8 mouse cellular contexts compared by ENCODE assay signal in genomic region chr13:98867810-98868209, GRCm38 (mm10). TPM values are rescaled to one million over a fixed set of nuclear protein-coding genes. Genes with fewer than 3 reads are reported as not detected.
DNase-seq lines count a peak whose midpoint lies in the region; ATAC-seq lines count a peak whose summit lies in the region.

No protein-coding gene starts in this region.

- no peak overlapping the region for H3K4me3 ChIP-seq in liver, embryonic 15.5 days (replicated peaks)

- DNase-seq in gastrocnemius, adult 18-20 months (ENCODE audit: low spot score): peak; percentile 66
- no peak for DNase-seq in gastrocnemius, postnatal 4 days (ENCODE audit: low spot score in 2 of 2)
- peak; percentile 93 for DNase-seq in R1 (ENCODE audit: low read depth, low spot score)
- peak; percentile 33 to 54 for DNase-seq in heart, adult 9 months (ENCODE audit: low spot score in 2 of 2)
- DNase-seq in kidney, adult 9 months: peak; percentile 79
- DNase-seq in retina, embryonic 14.5 days (ENCODE audit: low spot score): peak; percentile 85

- no peaks in the 10 kb centered on the region for H3K27me3 ChIP-seq in liver, embryonic 15.5 days

- no peak overlapping the region for H3K9ac ChIP-seq in liver, embryonic 15.5 days

- H3K9me3 ChIP-seq in liver, embryonic 15.5 days (replicated peaks): no peaks in the 10 kb centered on the region

- H3K27ac ChIP-seq in liver, embryonic 15.5 days (replicated peaks): no peak overlapping the region

- peak; percentile 84 for ATAC-seq in common myeloid progenitor, adult 5-6 weeks (replicated peaks; ENCODE audit: low read depth, poor library complexity, severe bottlenecking)
- ATAC-seq in liver, embryonic 15.5 days (ENCODE audit: insufficient read depth): peak; percentile 53; the same call in 1 of the 2 replicates

- peaks cover 15% of the 10 kb centered on the region for H3K4me1 ChIP-seq in liver, embryonic 15.5 days (replicated peaks)

- H3K4me2 ChIP-seq in liver, embryonic 15.5 days: no peak overlapping the region

- 40% methylated on average over 2 of the region's 2 CpGs for WGBS in liver, embryonic 15.5 days (ENCODE audit: insufficient replicate concordance)

- H3K36me3 ChIP-seq in liver, embryonic 15.5 days (replicated peaks): peaks cover 92% of the 10 kb centered on the region

RNA-seq across cellular contexts. Expression of gene Fcho2, which starts 52.6 kb away (rescaled TPM):
- 10 to 100 TPM; 21.3 to 26.3 TPM for total RNA-seq in gastrocnemius, adult 18-20 months (2021)
- 10 to 100 TPM; 39.8 to 51.5 TPM for total RNA-seq in gastrocnemius, postnatal 4 days (2021)
- total RNA-seq in common myeloid progenitor, adult 5-6 weeks (2017): 22.8 and 35.0 TPM in 2 replicates
- polyA plus RNA-seq in liver, embryonic 15.5 days (2015; fragmentation: Nextera tagmentation; extraction: Ambion mirVana): 25.5 and 28.0 TPM in 2 replicates

RNA-seq across cellular contexts. Expression of gene Tnpo1, which starts 58.4 kb away (rescaled TPM):
- 10 to 100 TPM; 26.9 to 36.5 TPM for total RNA-seq in gastrocnemius, adult 18-20 months (2021)
- 10 to 100 TPM; 91.7 to 99.7 TPM for total RNA-seq in gastrocnemius, postnatal 4 days (2021)
- 133 and 147 TPM in 2 replicates for total RNA-seq in common myeloid progenitor, adult 5-6 weeks (2017)
- 20.7 and 20.9 TPM in 2 replicates for polyA plus RNA-seq in liver, embryonic 15.5 days (2015; fragmentation: Nextera tagmentation; extraction: Ambion mirVana)

Comparison
In these comparisons a context has a peak if more than half of its experiments do, and no peak if none do; other contexts are left out.
1. DNase-seq: peak in gastrocnemius, adult 18-20 months (single experiment), R1 (single experiment), heart, adult 9 months (2 of 2), kidney, adult 9 months (single experiment) and retina, embryonic 14.5 days (single experiment); none in gastrocnemius, postnatal 4 days (0 of 2).